Mouse (Mus musculus) lung, postnatal 0 days (tissue): ENCODE measurements around the gene Lypd3. TPM values are rescaled to one million over a fixed set of nuclear protein-coding genes. Genes with fewer than 3 reads are reported as not detected.

Experiments used
- ATAC-seq: fragments of 200-750 bp; cut with Nextera tagmentation; 2 replicates; pipeline ENCODE4 v1.8.0; 2017; ENCODE audit warnings: moderate library complexity
- DNase-seq: peaks from one replicate; pipeline ENCODE4 v3.0.0-alpha.2; 2016; ENCODE audit warnings: low spot score
- H3K27ac ChIP-seq: fragments of 300-500 bp; sonication (generic); 2 replicates; pipeline ENCODE4 v1.5.1; 2014; ENCODE audit warnings: antibody characterized with exemption, mild to moderate bottlenecking, low read length, mixed read lengths
- H3K27me3 ChIP-seq: fragments of 300-500 bp; sonication (generic); replicated peaks from 2 replicates; pipeline ENCODE4 v1.6.1; 2014; ENCODE audit warnings: low read length, mixed read lengths; ENCODE audit not compliant: insufficient read depth
- H3K36me3 ChIP-seq: fragments of 300-500 bp; sonication (generic); 2 replicates; pipeline ENCODE4 v1.6.1; 2014; ENCODE audit warnings: low read length, mixed read lengths; ENCODE audit not compliant: insufficient read depth
- H3K4me1 ChIP-seq: fragments of 300-500 bp; sonication (generic); 2 replicates; pipeline ENCODE4 v1.6.1; 2014; ENCODE audit warnings: antibody characterized with exemption, low read depth, low read length, mixed read lengths; ENCODE audit not compliant: insufficient read depth
- H3K4me2 ChIP-seq: fragments of 300-500 bp; sonication (generic); replicated peaks from 2 replicates; pipeline ENCODE4 v1.6.1; 2014; ENCODE audit warnings: low read depth, mild to moderate bottlenecking, low read length, moderate library complexity, mixed read lengths
- H3K4me3 ChIP-seq: fragments of 300-500 bp; sonication (generic); 2 replicates; pipeline ENCODE4 v1.5.1; 2014; ENCODE audit warnings: low read depth, low read length
- H3K9ac ChIP-seq: fragments of 300-500 bp; sonication (generic); replicated peaks from 2 replicates; pipeline ENCODE4 v1.6.1; 2014; ENCODE audit warnings: low read depth, mild to moderate bottlenecking
- H3K9me3 ChIP-seq: fragments of 300-500 bp; sonication (generic); 2 replicates; pipeline ENCODE4 v1.6.1; 2016; ENCODE audit warnings: low read length, mixed read lengths
- CTCF ChIP-seq: IDR thresholded peaks from 2 replicates; pipeline ENCODE4 v1.5.1; 2016; ENCODE audit warnings: antibody characterized with exemption, mild to moderate bottlenecking
- EP300 ChIP-seq: IDR thresholded peaks from 2 replicates; pipeline ENCODE4 v1.6.1; 2016; ENCODE audit warnings: antibody characterized with exemption, mild to moderate bottlenecking, control low read depth
- WGBS: fragments of 180-500 bp; shearing (Covaris S2); extraction: QIAGEN DNeasy Blood & Tissue Kit; methylation state at CpG from one replicate; pipeline ENCODE4 v1.1.7; 2014; 5-methylcytosine and 5-hydroxymethylcytosine counted together
- polyA plus RNA-seq: library from polyadenylated mRNA; unstranded; fragments of >200 nt; fragmentation: Nextera tagmentation; extraction: Ambion mirVana; gene quantifications from 2 replicates; pipeline ENCODE4 v1.2.1, GENCODE M21; 2015

Lypd3 gene
- polyA plus RNA-seq, 1 experiment from 2014 or later = not detected

DNA sequence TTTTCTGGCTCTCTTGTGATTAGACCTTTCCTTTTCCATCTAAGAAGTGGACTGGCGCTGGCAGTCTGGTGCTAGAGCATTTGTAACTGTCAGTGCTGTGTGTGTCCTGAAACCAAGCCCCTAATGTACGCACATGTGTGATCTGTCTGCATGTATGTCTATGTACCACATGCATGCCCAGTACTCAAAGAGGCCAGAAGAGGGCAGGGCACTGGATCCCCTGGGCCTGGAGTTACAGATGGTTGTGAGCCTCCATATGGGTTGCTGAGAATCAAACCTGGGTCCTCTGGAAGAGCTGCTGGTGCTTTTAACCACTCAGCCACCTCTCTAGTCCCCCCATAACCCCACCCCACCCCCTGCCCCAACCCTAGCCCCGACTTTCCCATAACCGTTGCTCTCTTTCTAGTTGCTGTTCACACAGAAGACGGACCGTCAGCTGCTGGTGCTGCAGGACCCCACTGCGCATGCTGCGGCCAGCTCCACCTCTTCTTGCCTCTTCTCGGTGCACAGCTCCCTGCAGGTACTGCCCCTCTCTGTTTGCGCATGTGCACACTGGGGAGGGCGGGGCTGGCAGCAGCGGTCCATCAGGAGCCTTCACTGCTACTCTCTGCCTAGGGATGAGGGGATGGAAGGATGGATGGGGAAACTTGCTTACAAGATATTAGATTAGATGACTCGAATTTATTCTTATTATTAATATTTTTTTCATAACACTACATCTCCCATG lies 16.5 kb upstream of the Lypd3 start:
- ATAC-seq (no peak), DNase-seq (no peak)
- Histone ChIP-seq H3K36me3 (no peaks in the 10 kb centered on the region; the same call in 1 of the 2 replicates), H3K27me3 (no peaks in the 10 kb centered on the region), H3K4me3 (no peak overlapping the region), H3K9me3 (no peaks in the 10 kb centered on the region), H3K9ac (no peak overlapping the region), H3K4me2 (no peak overlapping the region), H3K27ac (no peak overlapping the region), H3K4me1 (no peaks in the 10 kb centered on the region)
- TF ChIP-seq CTCF (peak; percentile 9; the same call in 1 of the 2 replicates), EP300 (no peak)
- WGBS = 63% methylated on average over 13 of the region's 13 CpGs

- Histone ChIP-seq H3K27ac (no peak overlapping the region), H3K36me3 (no peaks in the 10 kb centered on the region; the same call in 1 of the 2 replicates), H3K4me1 (no peaks in the 10 kb centered on the region), H3K4me2 (no peak overlapping the region), H3K9me3 (no peaks in the 10 kb centered on the region), H3K9ac (no peak overlapping the region), H3K4me3 (no peak overlapping the region), H3K27me3 (no peaks in the 10 kb centered on the region)
- 85% methylated on average over 3 of the region's 3 CpGs for WGBS
- ATAC-seq = no peak
- no peak for DNase-seq
- TF ChIP-seq EP300 (no peak), CTCF (peak; percentile 43)
Observed at GRCm38 (mm10) chr7:24621193-24621592, 15.2 kb upstream of the Lypd3 start.

DNA sequence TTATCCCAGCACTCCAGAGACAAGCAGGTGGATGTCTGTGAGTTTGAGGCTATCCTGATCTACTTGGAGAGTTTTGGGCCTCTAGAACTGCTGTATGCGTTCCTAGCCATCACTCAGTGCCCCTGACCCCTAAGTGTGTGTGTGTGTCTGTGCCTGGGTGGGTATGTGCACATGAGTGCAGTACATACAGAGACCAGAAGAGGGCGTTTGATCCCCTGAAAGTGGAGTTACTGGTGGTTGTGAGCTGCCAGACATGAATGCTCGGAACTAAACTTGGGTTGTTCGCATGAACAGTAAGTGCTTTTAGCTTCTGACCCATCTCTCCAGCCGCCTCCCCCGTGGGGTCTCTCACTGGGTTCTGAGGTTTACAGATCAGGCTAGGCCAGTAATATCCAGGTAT lies 13.4 kb upstream of the Lypd3 start:
- H3K27me3 ChIP-seq = no peaks in the 10 kb centered on the region
- no peak overlapping the region for H3K27ac ChIP-seq
- no peak for DNase-seq
- TF ChIP-seq CTCF (no peak), EP300 (no peak)
- no peak overlapping the region for H3K9ac ChIP-seq
- WGBS = 82% methylated on average over 6 of the region's 6 CpGs
- H3K4me3 ChIP-seq = no peak overlapping the region
- no peaks in the 10 kb centered on the region for H3K4me1 ChIP-seq
- H3K4me2 ChIP-seq = no peak overlapping the region
- no peak for ATAC-seq
- H3K36me3 ChIP-seq = no peaks in the 10 kb centered on the region; the same call in 1 of the 2 replicates
- no peaks in the 10 kb centered on the region for H3K9me3 ChIP-seq

DNA sequence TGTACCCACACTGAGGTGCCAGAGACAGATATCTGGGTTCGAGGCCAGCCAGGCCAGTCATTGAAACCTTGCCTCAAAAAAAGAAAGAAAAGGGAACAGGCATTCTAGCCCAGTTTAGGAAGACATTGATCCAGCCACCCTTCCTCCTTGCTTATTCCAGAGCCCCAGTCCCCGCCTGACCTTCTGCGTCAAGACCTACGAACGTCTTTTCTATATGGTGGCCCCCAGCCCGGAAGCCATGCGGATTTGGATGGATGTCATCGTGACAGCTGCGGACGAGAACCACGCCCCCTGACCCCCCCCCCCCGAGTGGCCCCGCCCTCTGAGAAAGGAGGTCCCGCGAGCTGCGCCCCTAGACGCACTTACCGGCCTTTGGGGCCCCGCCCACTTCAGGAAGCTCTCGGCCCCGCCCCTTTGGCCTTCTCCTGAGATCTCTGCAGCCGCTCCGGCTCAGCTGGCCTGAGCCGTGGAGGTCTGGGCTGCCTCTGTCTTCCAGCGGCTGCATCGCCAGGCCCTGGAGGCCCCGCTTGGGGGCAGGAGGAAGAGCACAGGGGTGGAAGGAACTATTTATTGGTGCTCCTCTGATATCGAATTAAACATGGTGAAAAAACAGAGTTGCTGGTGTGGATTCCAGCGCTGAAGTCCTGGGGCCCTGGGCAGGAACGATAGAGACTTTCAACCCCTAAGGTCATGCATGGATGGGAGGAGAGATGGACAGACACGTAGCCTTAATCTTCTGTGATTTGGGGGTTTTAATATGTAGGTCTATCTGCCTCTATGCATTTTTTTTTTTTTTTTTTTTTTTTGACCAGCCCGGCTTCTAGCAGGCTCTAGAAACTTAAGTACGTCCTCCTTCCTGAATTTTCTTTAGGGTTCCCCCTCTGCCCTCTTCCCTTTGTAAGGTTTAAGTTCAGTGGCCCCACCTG lies 7.4 kb upstream of the Lypd3 start:
- H3K4me1 ChIP-seq = no peaks in the 10 kb centered on the region
- TF ChIP-seq EP300 = no peak
- TF ChIP-seq CTCF = no peak; the same call in 1 of the 2 replicates
- peak; percentile 95 for ATAC-seq
- H3K36me3 ChIP-seq = no peaks in the 10 kb centered on the region; the same call in 1 of the 2 replicates
- H3K27me3 ChIP-seq = no peaks in the 10 kb centered on the region
- WGBS = 7% methylated on average over 33 of the region's 33 CpGs
- H3K9ac ChIP-seq = no peak overlapping the region
- H3K4me3 ChIP-seq = 0 out of 2 replicates have a peak overlapping the region, but pooled peaks have one; percentile 2
- DNase-seq = peak; percentile 94
- no peak overlapping the region for H3K27ac ChIP-seq
- no peaks in the 10 kb centered on the region for H3K9me3 ChIP-seq
- H3K4me2 ChIP-seq = peak overlapping the region; percentile 48

DNA sequence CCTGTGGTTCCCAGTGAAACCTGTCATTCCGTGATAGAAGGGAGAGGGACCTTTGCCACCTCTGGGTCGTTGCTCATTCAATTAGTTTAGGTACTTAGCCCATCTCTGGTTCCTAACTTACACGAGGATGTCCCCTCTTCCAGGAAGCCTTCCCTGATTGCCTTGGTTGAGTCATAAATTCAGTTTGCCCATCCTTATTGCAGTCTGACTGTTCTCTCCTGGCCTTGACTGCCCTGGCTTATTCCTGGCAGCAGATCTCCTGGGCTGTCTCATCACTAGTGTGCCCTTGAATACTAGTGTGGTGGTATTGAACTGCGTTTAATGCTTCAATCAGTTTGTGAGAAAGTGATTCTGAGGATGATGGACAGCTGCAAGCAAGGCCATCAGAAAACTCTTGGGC lies 6.7 kb upstream of the Lypd3 start:
- TF ChIP-seq CTCF (no peak), EP300 (no peak)
- ATAC-seq = no peak
- Histone ChIP-seq H3K27me3 (no peaks in the 10 kb centered on the region), H3K9ac (no peak overlapping the region), H3K9me3 (no peaks in the 10 kb centered on the region), H3K4me3 (no peak overlapping the region), H3K4me2 (no peak overlapping the region), H3K36me3 (no peaks in the 10 kb centered on the region), H3K4me1 (no peaks in the 10 kb centered on the region), H3K27ac (no peak overlapping the region)
- no peak for DNase-seq
- 66% methylated on average over 4 of the region's 4 CpGs for WGBS
